Mouse (Mus musculus) G1E (cell line): Measurements from ENCODE around the gene Fem1a.

Source experiments
- CTCF ChIP-seq: IDR thresholded peaks from 2 replicates; pipeline ENCODE4 v1.5.1; 2012; ENCODE audit warnings: low read depth, low read length, inconsistent platforms, mixed read lengths
- GATA1 ChIP-seq: IDR thresholded peaks from 2 replicates; pipeline ENCODE4 v1.6.1; 2012; ENCODE audit warnings: borderline replicate concordance, low read length, inconsistent platforms, mixed read lengths
- GATA2 ChIP-seq: IDR thresholded peaks from 2 replicates; pipeline ENCODE4 v1.6.1; 2012; ENCODE audit warnings: low read depth, low read length, inconsistent platforms, borderline replicate concordance
- POLR2AphosphoS5 ChIP-seq: IDR thresholded peaks from 2 replicates; pipeline ENCODE4 v1.6.1; 2012; ENCODE audit warnings: low read depth, low read length, inconsistent platforms; ENCODE audit not compliant: insufficient replicate concordance
- TAL1 ChIP-seq: conservative IDR thresholded peaks from 2 replicates; pipeline ENCODE4 v1.6.1; 2012; ENCODE audit warnings: low read depth, low read length, inconsistent platforms, mixed read lengths

GRCm38 (mm10) chr17:56256239-56256881 is at the start of gene Fem1a:
- TF ChIP-seq CTCF (no peak), GATA2 (no peak), TAL1 (no peak), GATA1 (no peak), POLR2AphosphoS5 (no peak)
